Mouse (Mus musculus): ENCODE data around the gene Capsl.

GRCm38 (mm10) chr15:9421163-9421562, 14.7 kb upstream of the Capsl start:
- TF ChIP-seq ZNF384 (IDR thresholded peaks at IDR 0.05; ENCODE audit: low read depth, low read length) (no peak), MAFK (IDR thresholded peaks at IDR 0.05; ENCODE audit: insufficient read depth, low read depth, low read length) (no peak), HCFC1 (IDR thresholded peaks at IDR 0.05; ENCODE audit: borderline replicate concordance, insufficient read depth, low read length) (no peak)

Data from ES-E14 (cell line).